Mouse (Mus musculus) liver, embryonic 13.5 days (tissue): ENCODE results near the gene Zfp60. TPM values are rescaled to one million over a fixed set of nuclear protein-coding genes. Genes with fewer than 3 reads are reported as not detected.

Experiments used
- ATAC-seq: fragments of 200-750 bp; cut with Nextera tagmentation; 2 replicates; pipeline ENCODE4 v1.8.0; 2017; ENCODE audit warnings: low read depth, mild to moderate bottlenecking, moderate number of reproducible peaks, moderate library complexity
- DNase-seq: peaks from one replicate; pipeline ENCODE4 v3.0.0; 2022
- H3K27ac ChIP-seq: fragments of 300-500 bp; sonication (generic); 2 replicates; pipeline ENCODE4 v1.5.1; 2015; ENCODE audit warnings: moderate library complexity, mild to moderate bottlenecking, inconsistent platforms
- H3K27me3 ChIP-seq: fragments of 300-500 bp; sonication (generic); 2 replicates; pipeline ENCODE4 v1.6.1; 2015; ENCODE audit warnings: mild to moderate bottlenecking, inconsistent platforms
- H3K36me3 ChIP-seq: fragments of 300-500 bp; sonication (generic); 2 replicates; pipeline ENCODE4 v1.6.1; 2015; ENCODE audit warnings: mild to moderate bottlenecking, inconsistent platforms
- H3K4me1 ChIP-seq: fragments of 300-500 bp; sonication (generic); replicated peaks from 2 replicates; pipeline ENCODE4 v1.6.1; 2015; ENCODE audit warnings: inconsistent platforms
- H3K4me2 ChIP-seq: fragments of 300-500 bp; sonication (generic); 2 replicates; pipeline ENCODE4 v1.6.1; 2015; ENCODE audit warnings: inconsistent platforms, mild to moderate bottlenecking, moderate library complexity
- H3K4me3 ChIP-seq: fragments of 300-500 bp; sonication (generic); replicated peaks from 2 replicates; pipeline ENCODE4 v1.5.1; 2015; ENCODE audit warnings: mild to moderate bottlenecking, inconsistent platforms
- H3K9ac ChIP-seq: fragments of 300-500 bp; sonication (generic); 2 replicates; pipeline ENCODE4 v1.6.1; 2015; ENCODE audit warnings: mild to moderate bottlenecking, inconsistent platforms
- H3K9me3 ChIP-seq: fragments of 300-500 bp; sonication (generic); replicated peaks from 2 replicates; pipeline ENCODE4 v1.6.1; 2016; ENCODE audit warnings: inconsistent platforms
- WGBS: fragments of 180-500 bp; shearing (Covaris S2); methylation state at CpG from one replicate; pipeline ENCODE4 v1.1.7; 2015; ENCODE audit not compliant: insufficient replicate concordance; 5-methylcytosine and 5-hydroxymethylcytosine counted together
- polyA plus RNA-seq: library from polyadenylated mRNA; unstranded; fragments of >200 nt; fragmentation: Nextera tagmentation; extraction: Ambion mirVana; gene quantifications from 2 replicates; pipeline ENCODE4 v1.2.1, GENCODE M21; 2015

Zfp60 gene
- polyA plus RNA-seq, 1 experiment from 2014 or later: 5.6 TPM

DNA sequence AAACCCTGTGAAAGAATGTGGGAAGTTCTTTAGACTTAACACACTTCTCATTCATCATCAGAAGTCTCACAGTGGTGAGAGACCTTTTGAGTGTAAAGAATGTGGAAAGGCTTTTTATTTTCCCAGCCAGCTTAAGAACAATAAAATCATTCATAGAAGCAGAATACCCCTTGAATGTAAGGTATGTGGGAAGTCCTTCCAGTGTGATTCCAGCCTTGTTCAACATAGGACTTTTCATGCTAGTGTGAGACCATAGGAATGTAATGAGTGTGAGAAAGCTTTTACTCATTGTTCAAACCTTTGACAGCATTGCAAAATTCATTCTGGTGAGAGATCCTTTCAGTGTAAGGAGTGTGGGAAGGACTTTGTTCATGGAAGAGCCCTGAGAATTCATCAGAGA, 63.4 kb downstream of the Zfp60 start:
- Histone ChIP-seq H3K27me3 (no peaks in the 10 kb centered on the region), H3K9me3 (no peaks in the 10 kb centered on the region; the same call in 1 of the 2 replicates), H3K4me2 (no peak overlapping the region), H3K4me1 (no peaks in the 10 kb centered on the region), H3K27ac (no peak overlapping the region), H3K36me3 (no peaks in the 10 kb centered on the region), H3K9ac (no peak overlapping the region), H3K4me3 (no peak overlapping the region)
- DNase-seq (no peak), ATAC-seq (no peak)

GRCm38 (mm10) chr7:27797906-27798811, 67.0 kb downstream of the Zfp60 start:
- Histone ChIP-seq H3K4me1 (no peaks in the 10 kb centered on the region), H3K9ac (no peak overlapping the region), H3K36me3 (no peaks in the 10 kb centered on the region), H3K27me3 (no peaks in the 10 kb centered on the region), H3K4me3 (no peak overlapping the region), H3K4me2 (no peak overlapping the region), H3K27ac (no peak overlapping the region), H3K9me3 (no peaks in the 10 kb centered on the region; the same call in 1 of the 2 replicates)
- ATAC-seq (no peak), DNase-seq (no peak)
- whole genome bisulfite sequencing: 32% methylated on average over 8 of the region's 8 CpGs

DNA sequence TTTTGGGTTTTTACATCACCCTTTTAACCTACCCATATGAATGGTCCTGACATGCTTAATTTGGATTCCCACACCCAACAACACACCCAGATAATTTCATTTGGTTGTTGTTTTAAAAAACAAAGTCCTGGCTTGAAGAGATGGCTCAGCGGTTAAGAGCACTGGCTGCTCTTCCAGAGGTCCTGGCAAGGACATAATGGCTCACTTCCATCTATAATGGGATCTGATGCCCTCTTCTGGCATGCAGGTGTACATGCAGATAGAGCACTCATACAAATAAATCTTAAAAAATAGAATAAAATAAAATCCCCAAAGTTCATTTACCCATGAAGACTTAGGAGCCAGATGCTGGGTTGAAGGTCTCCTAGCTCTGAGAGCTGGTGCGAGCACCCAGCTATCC, 69.9 kb downstream of the Zfp60 start:
- 51% methylated on average over 2 of the region's 2 CpGs for WGBS
- H3K27ac ChIP-seq: no peak overlapping the region
- DNase-seq: no peak

DNA sequence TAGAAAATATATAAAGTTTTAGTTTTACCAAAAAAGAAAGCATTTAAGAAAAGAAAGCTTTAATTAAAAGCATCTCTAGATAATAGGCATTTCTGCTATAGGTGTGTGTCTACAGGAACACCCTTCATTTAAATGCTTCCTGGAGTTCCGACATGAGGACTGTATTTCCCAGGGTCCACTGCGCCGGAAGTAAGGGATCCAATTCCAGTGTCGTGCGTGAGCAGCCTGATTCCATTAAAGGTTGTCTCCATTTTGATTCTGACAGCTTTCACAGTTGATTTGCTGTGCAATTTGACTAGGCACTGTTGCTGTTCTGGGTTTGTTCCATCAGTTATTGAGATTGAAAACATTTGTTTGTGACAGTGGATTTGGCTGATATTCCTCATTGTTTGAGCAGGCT, 71.8 kb downstream of the Zfp60 start:
- peaks cover 3% of the 10 kb centered on the region; the same call in 1 of the 2 replicates for H3K36me3 ChIP-seq
- H3K4me1 ChIP-seq: peaks cover 11% of the 10 kb centered on the region
- no peak for DNase-seq
- no peak overlapping the region for H3K4me3 ChIP-seq
- H3K4me2 ChIP-seq: no peak overlapping the region
- H3K27ac ChIP-seq: no peak overlapping the region
- ATAC-seq: no peak
- no peak overlapping the region for H3K9ac ChIP-seq
- H3K9me3 ChIP-seq: no peaks in the 10 kb centered on the region
- WGBS: 75% methylated on average over 5 of the region's 5 CpGs
- H3K27me3 ChIP-seq: no peaks in the 10 kb centered on the region

More for the DNA sequence above, 69.9 kb downstream of the Zfp60 start:
- Histone ChIP-seq H3K4me1 (peaks cover 11% of the 10 kb centered on the region), H3K9ac (no peak overlapping the region), H3K4me2 (no peak overlapping the region), H3K36me3 (no peaks in the 10 kb centered on the region), H3K27me3 (no peaks in the 10 kb centered on the region), H3K9me3 (no peaks in the 10 kb centered on the region; the same call in 1 of the 2 replicates), H3K4me3 (no peak overlapping the region)
- ATAC-seq: no peak

Other genes with a start within 250 kb of the Zfp60 start
- gene Sertad1, start 244.5 kb upstream of the Zfp60 start, polyA plus RNA-seq: 20.7 and 21.7 TPM in 2 replicates
- gene Prx, start 232.1 kb upstream of the Zfp60 start, polyA plus RNA-seq: 0.78 and 0.88 TPM in 2 replicates
- gene Hipk4, start 208.1 kb upstream of the Zfp60 start, polyA plus RNA-seq: 0.08 and 0.12 TPM in 2 replicates
- 53.8 and 58.5 TPM in 2 replicates for gene Pld3, start 178.2 kb upstream of the Zfp60 start, polyA plus RNA-seq
- 19.7 and 22.8 TPM in 2 replicates for gene 2310022A10Rik, start 178.2 kb upstream of the Zfp60 start, polyA plus RNA-seq
- gene Akt2, start 139.8 kb upstream of the Zfp60 start, polyA plus RNA-seq: 29.6 and 32.3 TPM in 2 replicates
- gene Ttc9b, start 77.5 kb upstream of the Zfp60 start, polyA plus RNA-seq: 0.05 TPM in 1 of 2 replicates, not detected in the other
- 1.3 and 1.8 TPM in 2 replicates for gene Map3k10, start 56.8 kb upstream of the Zfp60 start, polyA plus RNA-seq
- 0.35 and 0.83 TPM in 2 replicates for gene Zfp607b, start 42.0 kb upstream of the Zfp60 start, polyA plus RNA-seq
- gene Zfp626, start 75.8 kb downstream of the Zfp60 start, polyA plus RNA-seq: 0.75 and 0.86 TPM in 2 replicates
- gene Zfp59, start 107.2 kb downstream of the Zfp60 start, polyA plus RNA-seq: 1.8 and 2.5 TPM in 2 replicates
- gene Zfp607a, start 126.1 kb downstream of the Zfp60 start, polyA plus RNA-seq: 1.2 and 1.3 TPM in 2 replicates
- 0.84 and 1.1 TPM in 2 replicates for gene Zfp974, start 198.1 kb downstream of the Zfp60 start, polyA plus RNA-seq
- 4.9 and 5.1 TPM in 2 replicates for gene Zfp780b, start 247.8 kb downstream of the Zfp60 start, polyA plus RNA-seq